Mouse (Mus musculus): ENCODE data around the gene Col12a1.

GRCm38 (mm10) chr9:79616040-79616439, 102.6 kb downstream of the Col12a1 start:
- TF ChIP-seq CEBPB (IDR thresholded peaks at IDR 0.05; ENCODE audit: insufficient read depth, poor library complexity, severe bottlenecking) (no peak), TCF12 (IDR thresholded peaks at IDR 0.05; ENCODE audit: insufficient read depth, poor library complexity, severe bottlenecking) (no peak), POLR2A (IDR thresholded peaks at IDR 0.05; ENCODE audit: insufficient read length, low read depth) (no peak), E2F4 (IDR thresholded peaks at IDR 0.05; ENCODE audit: insufficient read depth) (no peak), POLR2AphosphoS2 (IDR thresholded peaks at IDR 0.05; ENCODE audit: insufficient read length, low read depth) (no peak), SRF (IDR thresholded peaks at IDR 0.05; ENCODE audit: control insufficient read depth, insufficient read length, low read depth) (no peak)
